Mouse (Mus musculus) kidney, adult 2 months (tissue): ENCODE measurements around the gene C4b. TPM values are rescaled to one million over a fixed set of nuclear protein-coding genes. Genes with fewer than 3 reads are reported as not detected.

ENCODE experiments used
- DNase-seq: peaks from one replicate; pipeline ENCODE4 v3.0.0; 2021
- H3K27ac ChIP-seq: fragments of 200-500 bp; 2 replicates; pipeline ENCODE4 v1.5.1; 2012; ENCODE audit warnings: low read depth, low read length, control low read depth, inconsistent platforms; ENCODE audit not compliant: insufficient read depth
- H3K27me3 ChIP-seq: fragments of 200-500 bp; replicated peaks from 2 replicates; pipeline ENCODE4 v1.6.1; 2012; ENCODE audit warnings: mild to moderate bottlenecking, moderate library complexity, low read length, inconsistent platforms; ENCODE audit not compliant: control insufficient read depth, insufficient read depth
- H3K36me3 ChIP-seq: fragments of 200-500 bp; 2 replicates; pipeline ENCODE4 v1.6.1; 2012; ENCODE audit warnings: mild to moderate bottlenecking, moderate library complexity, low read length, inconsistent platforms; ENCODE audit not compliant: control insufficient read depth, insufficient read depth
- H3K4me1 ChIP-seq: fragments of 200-500 bp; 2 replicates; pipeline ENCODE4 v1.6.1; 2011; ENCODE audit warnings: low read length; ENCODE audit not compliant: control insufficient read depth, insufficient read depth
- H3K4me3 ChIP-seq: fragments of 200-500 bp; 2 replicates; pipeline ENCODE4 v1.5.1; 2011; ENCODE audit warnings: mild to moderate bottlenecking, low read depth, low read length, control low read depth; ENCODE audit not compliant: insufficient read depth
- CTCF ChIP-seq: fragments of 200-500 bp; conservative IDR thresholded peaks from 2 replicates; pipeline ENCODE4 v1.5.1; 2011; ENCODE audit warnings: low read depth, mild to moderate bottlenecking, control low read depth, low read length, moderate library complexity, mixed read lengths; ENCODE audit not compliant: insufficient read depth, insufficient read length
- POLR2A ChIP-seq: fragments of 200-500 bp; IDR thresholded peaks from one replicate; pipeline ENCODE4 v1.6.1; 2011; ENCODE audit warnings: low read depth, low read length, control low read depth
- WGBS: fragments of 180-500 bp; shearing (Covaris S2); methylation state at CpG from one replicate; pipeline ENCODE4 v1.1.7; 2018; 5-methylcytosine and 5-hydroxymethylcytosine counted together
- polyA plus RNA-seq: library from polyadenylated mRNA; depleted of rRNA; stranded (reverse); fragments of >200 nt; gene quantifications from 2 replicates; pipeline ENCODE4 v1.2.3, GENCODE M21; 2012; rRNA removed

Gene C4b
- polyA plus RNA-seq, 1 experiment, result 6.8 TPM

- H3K4me1 ChIP-seq, result peaks cover 5% of the 10 kb centered on the region; the same call in 1 of the 2 replicates
- no peaks in the 10 kb centered on the region for H3K36me3 ChIP-seq
- no peak for DNase-seq
- no peak overlapping the region for H3K4me3 ChIP-seq
- TF ChIP-seq POLR2A (no peak), CTCF (no peak)
- 82% methylated on average over 26 of the region's 26 CpGs for WGBS
- H3K27ac ChIP-seq, result no peak overlapping the region
- no peaks in the 10 kb centered on the region for H3K27me3 ChIP-seq
Observed at GRCm38 (mm10) chr17:34680191-34680590, 63.5 kb downstream of the C4b start.

Other genes starting within 250 kb of the C4b start
- not detected in 2 replicates for gene Btnl6, start 226.5 kb downstream of the C4b start, polyA plus RNA-seq
- 14.4 and 18.4 TPM in 2 replicates for gene Notch4, start 179.6 kb downstream of the C4b start, polyA plus RNA-seq
- 10.3 and 12.8 TPM in 2 replicates for gene Gpsm3, start 154.1 kb downstream of the C4b start, polyA plus RNA-seq
- gene Pbx2, start 152.6 kb downstream of the C4b start, polyA plus RNA-seq, result 51.3 and 56.2 TPM in 2 replicates
- 2.1 TPM in 2 replicates for gene Ager, start 146.0 kb downstream of the C4b start, polyA plus RNA-seq
- 208 and 256 TPM in 2 replicates for gene Rnf5, start 140.2 kb downstream of the C4b start, polyA plus RNA-seq
- 245 and 294 TPM in 2 replicates for gene Agpat1, start 139.6 kb downstream of the C4b start, polyA plus RNA-seq
- gene Egfl8, start 127.9 kb downstream of the C4b start, polyA plus RNA-seq, result 5.1 and 5.3 TPM in 2 replicates
- gene Ppt2, start 115.4 kb downstream of the C4b start, polyA plus RNA-seq, result 118 and 123 TPM in 2 replicates
- 2.7 and 3.2 TPM in 2 replicates for gene Prrt1, start 114.3 kb downstream of the C4b start, polyA plus RNA-seq
- 5.5 and 5.8 TPM in 2 replicates for gene Fkbpl, start 99.1 kb downstream of the C4b start, polyA plus RNA-seq
- 52.5 and 65.5 TPM in 2 replicates for gene Atf6b, start 96.7 kb downstream of the C4b start, polyA plus RNA-seq
- gene Tnxb, start 73.3 kb downstream of the C4b start, polyA plus RNA-seq, result 5.5 and 8.5 TPM in 2 replicates
- 0.23 and 29.2 TPM in 2 replicates for gene Cyp21a1, start 60.7 kb upstream of the C4b start, polyA plus RNA-seq
- 35.7 and 36.7 TPM in 2 replicates for gene Stk19, start 93.1 kb upstream of the C4b start, polyA plus RNA-seq
- 52.6 and 59.2 TPM in 2 replicates for gene Dxo, start 93.1 kb upstream of the C4b start, polyA plus RNA-seq
- 58.2 and 69.5 TPM in 2 replicates for gene Skiv2l, start 106.3 kb upstream of the C4b start, polyA plus RNA-seq
- 24.2 and 26.2 TPM in 2 replicates for gene Nelfe, start 106.5 kb upstream of the C4b start, polyA plus RNA-seq
- 191 and 199 TPM in 2 replicates for gene Cfb, start 118.6 kb upstream of the C4b start, polyA plus RNA-seq
- gene Zbtb12, start 135.6 kb upstream of the C4b start, polyA plus RNA-seq, result 9.4 and 10.8 TPM in 2 replicates
- 0.05 TPM in 1 of 2 replicates, not detected in the other for gene Gm20547, start 138.2 kb upstream of the C4b start, polyA plus RNA-seq
- 62.9 and 73.4 TPM in 2 replicates for gene C2, start 154.4 kb upstream of the C4b start, polyA plus RNA-seq
- gene Ehmt2, start 154.6 kb upstream of the C4b start, polyA plus RNA-seq, result 134 and 169 TPM in 2 replicates
- gene Slc44a4, start 170.6 kb upstream of the C4b start, polyA plus RNA-seq, result 73.5 and 88.1 TPM in 2 replicates
- gene Neu1, start 187.4 kb upstream of the C4b start, polyA plus RNA-seq, result 448 and 498 TPM in 2 replicates
- gene Hspa1b, start 215.4 kb upstream of the C4b start, polyA plus RNA-seq, result 38.8 and 56.5 TPM in 2 replicates
- not detected in 2 replicates for gene Gm20481, start 226.0 kb upstream of the C4b start, polyA plus RNA-seq
- 23.4 and 31.5 TPM in 2 replicates for gene Hspa1a, start 228.3 kb upstream of the C4b start, polyA plus RNA-seq
- gene Hspa1l, start 228.8 kb upstream of the C4b start, polyA plus RNA-seq, result 0.33 and 0.58 TPM in 2 replicates
- 70.2 and 88.2 TPM in 2 replicates for gene Lsm2, start 238.0 kb upstream of the C4b start, polyA plus RNA-seq